Mouse (Mus musculus): ENCODE results near the gene Col4a2.
A peak's percentile ranks its signal among the peaks of the same experiment; 100 is the strongest.

The Col4a2 gene

DNA sequence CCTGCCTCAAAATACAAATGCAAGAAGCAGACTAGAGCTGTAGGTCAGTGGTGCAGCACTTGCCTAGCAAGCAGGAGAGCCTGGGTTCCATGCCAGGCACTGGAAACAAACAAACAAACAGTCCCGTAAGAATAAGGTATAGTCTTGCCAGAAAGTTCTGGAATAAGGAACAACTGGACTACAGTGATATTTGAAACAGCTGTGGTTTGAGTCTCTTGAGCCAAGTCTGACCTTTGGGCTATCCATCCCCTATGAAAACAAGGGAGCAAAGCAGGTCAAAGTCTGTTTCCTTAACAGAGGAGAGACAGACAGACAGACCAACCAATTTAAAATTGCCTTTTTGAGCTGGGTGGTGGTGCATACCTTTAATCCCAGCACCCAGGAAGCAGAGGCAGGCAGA, 11.1 kb downstream of the Col4a2 start:
- DNase-seq (ENCODE audit: low read depth in 1 of 2, low spot score in 2 of 2): no peak

DNA sequence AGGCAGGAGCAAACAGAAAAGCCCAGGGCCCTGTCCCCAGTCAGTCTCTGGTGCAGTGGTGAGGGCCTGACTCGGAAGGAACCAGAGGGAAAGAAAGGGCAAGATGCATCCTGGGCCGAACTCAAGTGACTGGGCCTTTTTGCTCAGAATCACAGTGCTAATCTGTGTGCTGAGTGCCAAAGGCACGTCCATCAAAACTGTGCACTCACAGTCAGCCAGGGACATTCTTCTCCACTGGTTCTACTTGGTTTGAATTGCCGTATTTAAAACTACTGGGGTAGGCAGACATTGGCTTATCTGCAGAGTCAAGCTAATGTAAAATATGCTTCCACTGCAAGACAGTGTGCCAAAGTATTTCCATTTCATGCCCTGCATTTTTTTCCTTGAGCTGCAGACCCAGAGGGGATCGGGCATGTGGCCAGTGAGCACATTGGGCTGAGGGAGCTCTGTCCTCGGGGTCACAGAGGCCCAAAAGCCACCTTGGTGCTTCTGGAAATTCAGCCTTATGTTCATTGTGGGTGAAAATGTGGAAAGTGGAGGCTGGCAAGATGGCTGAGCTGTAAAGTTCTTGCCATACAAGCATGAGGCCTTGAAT, 12.3 kb downstream of the Col4a2 start:
- no peak for DNase-seq (ENCODE audit: low read depth in 1 of 2, low spot score in 2 of 2)

DNA sequence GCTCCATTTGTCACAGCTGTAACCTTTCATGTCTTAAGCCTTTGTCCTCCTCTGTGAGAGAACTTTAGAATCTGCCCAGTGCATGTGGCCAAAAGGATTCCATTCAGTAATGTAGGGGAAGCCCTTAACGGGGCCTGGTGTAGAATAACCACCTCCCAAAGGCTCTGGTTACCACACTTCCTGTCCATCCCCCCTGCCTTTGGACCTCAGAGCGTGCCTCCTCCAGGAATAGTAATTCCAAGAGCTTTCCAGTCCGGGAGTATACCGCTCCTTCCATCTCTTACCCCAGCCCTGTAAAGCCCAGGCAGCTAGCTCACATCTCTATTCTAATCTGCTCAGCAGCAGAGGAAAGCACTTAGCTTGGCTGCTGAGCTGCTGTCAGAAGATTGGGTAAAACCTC, 14.7 kb downstream of the Col4a2 start:
- no peak for DNase-seq (ENCODE audit: low read depth in 1 of 2, low spot score in 2 of 2)

DNA sequence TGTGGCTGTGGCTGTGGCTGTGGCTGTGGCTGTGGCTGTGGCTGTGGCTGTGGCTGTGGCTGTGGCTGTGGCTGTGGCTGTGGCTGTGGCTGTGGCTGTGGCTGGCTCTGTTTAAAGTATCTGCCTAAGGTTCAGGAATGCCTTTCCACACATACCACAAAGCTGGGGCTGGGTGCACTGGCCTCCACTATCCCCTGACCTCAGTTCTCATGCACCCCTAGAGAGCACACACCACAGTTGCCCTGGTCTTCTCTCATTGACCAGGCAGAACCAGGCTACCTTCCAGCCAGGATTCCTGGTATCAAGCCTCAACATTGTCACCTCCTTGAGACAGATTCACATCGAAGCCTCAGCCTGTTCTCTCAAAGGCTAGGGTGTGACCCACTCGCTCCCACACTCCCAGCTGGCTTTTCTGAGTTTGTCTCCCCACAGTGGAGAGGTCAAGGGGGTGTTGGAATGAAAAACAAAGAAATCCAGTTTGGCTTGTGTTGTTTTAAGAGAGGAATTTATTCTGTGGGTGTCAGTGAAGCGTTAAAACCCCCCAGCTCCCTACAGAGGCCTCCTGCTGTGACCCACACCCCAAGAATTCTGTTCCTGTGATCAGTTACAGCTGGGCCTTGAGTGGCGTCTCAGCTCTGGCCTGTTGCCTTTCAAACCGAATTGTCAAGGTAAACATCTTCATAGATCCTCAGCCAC, 15.3 kb downstream of the Col4a2 start:
- DNase-seq (ENCODE audit: low read depth in 1 of 2, low spot score in 2 of 2): no peak

DNA sequence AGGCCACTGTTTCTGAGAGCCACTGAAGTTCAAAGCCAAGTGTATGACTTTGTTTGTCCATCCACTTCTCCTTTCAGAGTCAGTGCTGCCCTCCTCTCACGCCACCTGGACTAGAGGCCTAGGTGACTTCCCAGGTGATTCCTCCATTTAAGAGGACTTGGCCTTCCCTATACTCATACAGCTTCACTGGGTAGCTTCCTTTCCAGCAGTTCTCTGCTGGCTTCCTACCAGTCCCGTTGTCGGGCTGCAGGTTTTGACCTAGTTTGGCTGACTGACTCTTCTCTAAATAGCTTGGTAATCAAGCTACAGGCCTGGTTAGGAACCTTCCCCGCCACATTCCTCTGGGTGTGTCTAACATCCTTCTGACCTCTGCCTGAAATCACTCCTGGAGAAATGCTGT, 19.0 kb downstream of the Col4a2 start:
- no peak for DNase-seq (ENCODE audit: low read depth in 1 of 2, low spot score in 2 of 2)

- DNase-seq (ENCODE audit: low read depth in 1 of 2, low spot score in 2 of 2): no peak
Measured at GRCm38 (mm10) chr8:11333746-11334145, 21.1 kb downstream of the Col4a2 start.

GRCm38 (mm10) chr8:11334493-11334892, 21.9 kb downstream of the Col4a2 start:
- no peak for DNase-seq (ENCODE audit: low read depth in 1 of 2, low spot score in 2 of 2)

GRCm38 (mm10) chr8:11335238-11335637, 22.6 kb downstream of the Col4a2 start:
- DNase-seq (ENCODE audit: low read depth in 1 of 2, low spot score in 2 of 2): no peak

- DNase-seq (ENCODE audit: low read depth in 1 of 2, low spot score in 2 of 2): no peak
Measured at GRCm38 (mm10) chr8:11336346-11336745, 23.7 kb downstream of the Col4a2 start.

DNA sequence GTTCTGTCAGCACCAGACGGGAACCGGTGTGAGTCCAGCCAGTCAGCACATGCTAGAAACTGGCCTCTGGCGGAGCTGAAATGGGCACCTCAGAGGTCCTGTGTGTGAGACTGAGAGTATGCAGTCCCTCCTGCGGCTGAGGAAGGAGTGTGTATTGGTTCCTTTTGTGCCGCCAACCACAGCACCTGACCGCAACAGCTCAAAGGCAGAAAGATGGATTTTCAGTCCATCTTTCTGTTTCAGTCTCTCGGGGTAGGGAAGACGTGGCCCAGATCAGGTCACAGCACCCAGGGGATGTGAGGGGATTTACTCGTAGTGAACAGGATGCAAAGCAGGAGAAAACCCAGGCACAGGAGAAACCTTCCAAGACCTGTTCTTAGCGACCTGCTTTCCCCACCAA, 25.0 kb downstream of the Col4a2 start:
- no peak for DNase-seq (ENCODE audit: low read depth in 1 of 2, low spot score in 2 of 2)

- no peak for DNase-seq (ENCODE audit: low read depth in 1 of 2, low spot score in 2 of 2)
Measured at GRCm38 (mm10) chr8:11338507-11338906, 25.9 kb downstream of the Col4a2 start.

- DNase-seq (ENCODE audit: low read depth in 1 of 2, low spot score in 2 of 2): peak in 1 of 2 experiments; percentile 6
Measured at GRCm38 (mm10) chr8:11340310-11341110, 27.9 kb downstream of the Col4a2 start.

GRCm38 (mm10) chr8:11341111-11341566, 28.5 kb downstream of the Col4a2 start:
- DNase-seq (ENCODE audit: low read depth in 1 of 2, low spot score in 2 of 2): no peak

DNA sequence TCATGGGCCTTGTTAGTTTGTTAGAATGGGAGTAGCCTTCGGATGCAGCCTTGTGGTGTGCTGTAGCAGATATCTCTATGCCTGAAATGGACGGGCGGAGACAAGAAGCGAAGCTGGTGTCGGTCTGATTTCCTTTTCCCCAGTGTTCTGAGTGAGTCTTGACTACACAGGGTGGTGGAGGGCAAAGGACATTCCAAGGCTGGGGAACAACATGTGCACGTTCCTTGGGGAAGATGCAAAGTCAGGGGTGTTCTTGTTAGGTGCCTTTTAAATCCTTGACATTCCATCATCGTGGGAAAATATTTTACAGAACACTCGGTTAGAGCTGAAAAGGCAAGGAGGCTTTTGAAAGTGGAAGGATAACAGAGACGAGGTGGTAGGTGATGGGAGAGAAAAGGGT, 31.9 kb downstream of the Col4a2 start:
- DNase-seq (ENCODE audit: low read depth in 1 of 2, low spot score in 2 of 2): no peak

DNA sequence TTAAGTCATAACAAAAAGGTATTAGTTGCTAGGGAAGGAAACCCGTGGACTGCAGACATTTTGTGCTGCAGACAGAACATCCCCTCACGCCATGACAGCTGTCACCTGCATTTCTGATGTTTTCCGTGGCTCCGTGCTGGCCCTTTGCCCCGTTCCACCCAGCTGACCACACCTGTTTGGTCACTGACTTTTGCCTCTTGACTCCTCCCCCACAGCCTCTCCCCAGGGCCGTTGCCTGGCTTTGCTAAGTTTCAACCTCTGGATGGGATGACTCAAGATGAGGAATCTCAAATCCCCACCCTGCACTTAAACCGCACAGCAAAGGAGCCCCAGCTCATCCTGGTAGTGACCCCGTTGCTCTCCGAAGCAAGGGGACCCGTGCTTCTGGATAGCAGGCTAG, 33.6 kb downstream of the Col4a2 start:
- no peak for DNase-seq (ENCODE audit: low read depth in 1 of 2, low spot score in 2 of 2)

DNA sequence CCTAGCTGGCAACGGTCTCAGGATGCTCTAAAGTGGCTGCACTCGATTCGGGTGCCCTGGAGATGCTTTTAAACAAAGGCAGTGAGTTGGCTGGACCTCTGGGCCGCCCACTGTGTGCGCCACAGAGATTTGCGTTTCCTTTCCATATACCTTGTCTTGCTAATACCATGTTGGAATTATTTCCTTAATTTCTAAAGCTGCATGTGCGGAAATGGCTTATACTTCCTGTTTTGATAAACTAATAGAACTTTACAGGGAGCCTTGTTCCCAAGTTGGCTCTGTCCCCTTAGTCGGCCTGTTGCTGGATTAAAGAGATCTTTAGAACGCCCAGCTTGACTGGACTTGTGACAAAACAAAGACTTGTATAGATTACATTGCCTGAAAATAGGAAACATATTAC, 35.1 kb downstream of the Col4a2 start:
- DNase-seq (ENCODE audit: low read depth in 1 of 2, low spot score in 2 of 2): no peak

- DNase-seq (ENCODE audit: low read depth in 1 of 2, low spot score in 2 of 2): no peak
Measured at GRCm38 (mm10) chr8:11348622-11349021, 36.0 kb downstream of the Col4a2 start.

GRCm38 (mm10) chr8:11351355-11351754, 38.8 kb downstream of the Col4a2 start:
- DNase-seq (ENCODE audit: low read depth in 1 of 2, low spot score in 2 of 2): no peak

GRCm38 (mm10) chr8:11352514-11352913, 39.9 kb downstream of the Col4a2 start:
- DNase-seq (ENCODE audit: low read depth in 1 of 2, low spot score in 2 of 2): no peak

DNA sequence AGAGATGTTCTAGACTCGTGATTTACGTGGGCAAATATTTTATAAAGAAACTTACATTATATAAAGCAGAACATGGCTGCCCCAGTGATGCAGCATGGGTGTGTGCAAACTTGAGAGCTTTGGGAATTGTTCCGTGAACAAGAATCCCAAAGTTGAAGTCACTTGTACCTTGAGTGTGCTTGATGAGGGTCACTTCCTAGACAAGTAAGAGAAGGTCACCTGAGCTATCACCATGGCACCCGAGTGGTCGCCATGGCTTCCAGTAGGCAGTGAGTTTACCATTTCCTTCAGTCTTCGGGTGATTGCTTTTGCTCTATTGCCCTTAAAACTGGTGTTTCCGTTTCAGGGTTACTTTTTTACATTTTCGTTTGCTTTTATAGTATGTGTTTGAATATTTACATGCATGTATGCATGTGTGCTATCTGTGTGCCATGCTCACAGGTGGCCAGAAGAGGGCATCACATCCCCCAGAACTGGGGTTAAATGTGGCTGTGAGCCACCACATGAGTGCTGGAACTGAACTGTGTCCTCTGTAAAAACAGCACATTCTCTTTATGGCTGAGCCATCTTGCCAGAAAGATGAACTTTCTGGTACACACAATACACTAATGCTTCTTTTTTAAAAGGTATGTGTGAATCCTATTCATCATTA, 42.3 kb downstream of the Col4a2 start:
- no peak for DNase-seq (ENCODE audit: low read depth in 1 of 2, low spot score in 2 of 2)

GRCm38 (mm10) chr8:11355900-11356299, 43.3 kb downstream of the Col4a2 start:
- no peak for DNase-seq (ENCODE audit: low read depth in 1 of 2, low spot score in 2 of 2)

DNA sequence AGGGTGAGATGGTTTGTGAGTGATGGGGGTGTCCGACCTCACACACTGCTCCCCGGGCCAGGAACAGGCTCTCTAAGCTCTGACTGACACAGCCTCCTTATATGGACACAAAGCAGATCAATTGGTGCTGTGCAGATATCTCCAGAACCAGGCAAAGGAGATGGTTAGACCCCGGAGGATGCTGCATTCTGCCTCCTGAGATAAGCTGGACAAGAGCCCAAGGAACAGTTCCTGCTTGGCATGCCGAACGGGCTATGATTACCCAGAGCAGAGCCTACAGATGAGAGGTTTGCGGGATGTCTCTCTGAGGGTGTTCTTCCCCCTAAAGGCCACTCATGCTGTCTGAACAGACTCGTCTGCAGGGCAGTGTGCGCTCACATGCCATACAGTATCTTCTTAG, 44.2 kb downstream of the Col4a2 start:
- DNase-seq (ENCODE audit: low read depth in 1 of 2, low spot score in 2 of 2): no peak
